Mouse (Mus musculus): Measurements from ENCODE around the gene Ugt2b34. TPM values are rescaled to one million over a fixed set of nuclear protein-coding genes. Genes with fewer than 3 reads are reported as not detected.

Ugt2b34 gene
- total RNA-seq, 1 experiment = 0.45 TPM

DNA sequence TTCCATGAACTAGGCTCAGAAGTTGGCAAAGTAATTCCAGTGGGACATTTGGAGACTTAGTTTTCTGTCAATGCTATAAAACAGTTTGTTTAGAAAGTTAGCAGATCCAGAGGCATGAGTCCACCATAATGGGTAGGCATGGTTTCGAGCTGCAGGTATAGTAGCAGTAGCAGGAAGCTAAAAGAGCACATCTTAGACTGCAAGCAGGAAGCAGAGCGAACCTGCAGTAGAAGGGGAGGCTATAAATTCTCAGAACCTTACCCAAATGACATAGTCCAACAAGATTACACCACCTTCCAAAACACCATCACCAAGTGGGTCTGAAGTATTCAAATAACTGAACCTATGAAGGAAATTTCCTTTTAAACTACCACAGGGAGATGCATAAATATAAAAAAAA, 66.5 kb downstream of the Ugt2b34 start:
- no peak for DNase-seq (ENCODE audit: low read depth, low spot score)
- TF ChIP-seq MAFK (IDR thresholded peaks at IDR 0.05; ENCODE audit: insufficient read depth, low read depth, low read length) (no peak), HCFC1 (IDR thresholded peaks at IDR 0.05; ENCODE audit: borderline replicate concordance, insufficient read depth, low read length) (no peak), CHD2 (IDR thresholded peaks at IDR 0.05; ENCODE audit: low read depth, low read length) (no peak)
- Histone ChIP-seq H3K27ac (ENCODE audit: insufficient read depth, low read depth, low read length, poor library complexity, severe bottlenecking) (no peak overlapping the region), H3K9ac (ENCODE audit: insufficient read depth, low read depth, low read length, poor library complexity, severe bottlenecking) (no peak overlapping the region), H3K4me3 (ENCODE audit: insufficient read depth in 1 of 2, low read depth in 1 of 2, low read length in 2 of 2, poor library complexity in 1 of 2, severe bottlenecking in 1 of 2) (no peak overlapping the region), H3K36me3 (ENCODE audit: control insufficient read depth, insufficient read depth, low read length, poor library complexity, severe bottlenecking) (peaks cover 3% of the 10 kb centered on the region), H3K4me1 (ENCODE audit: control insufficient read depth in 2 of 2, insufficient read depth in 2 of 2, low read length in 2 of 2, poor library complexity in 1 of 2) (no peaks in the 10 kb centered on the region), H3K9me3 (ENCODE audit: control insufficient read depth, insufficient read depth, low read depth, low read length) (0 out of 2 replicates have a peak, but pooled peaks cover 2% of the 10 kb centered on the region)
- in situ Hi-C loops (cut with MboI; ENCODE audit: low sequenced_read_pairs in 2 of 2, unreplicated experiment in 2 of 2) = loop anchor here in 1 of 2 experiments (10.0 kb wide), 1 partner anchor 305 kb away; the partner anchor contains the start of gene Ugt2b5

Other genes with a start within 250 kb of the Ugt2b34 start
- 0.09 TPM in 1 of 2 replicates, not detected in the other for gene Tmprss11b, start 230.6 kb downstream of the Ugt2b34 start, total RNA-seq (2012; rRNA removed)
- gene Tmprss11e, start 161.1 kb downstream of the Ugt2b34 start, total RNA-seq (2012; rRNA removed) = 0.09 TPM in 1 of 2 replicates, not detected in the other
- gene Ythdc1, start 102.7 kb downstream of the Ugt2b34 start, total RNA-seq (2012; rRNA removed) = 54.7 and 66.9 TPM in 2 replicates
- not detected in 2 replicates for gene Ugt2b1, start 19.6 kb upstream of the Ugt2b34 start, total RNA-seq (2012; rRNA removed)
- gene Ugt2b35, start 93.9 kb upstream of the Ugt2b34 start, total RNA-seq (2012; rRNA removed) = 0.04 TPM in 1 of 2 replicates, not detected in the other
- not detected in 2 replicates for gene Ugt2b36, start 185.6 kb upstream of the Ugt2b34 start, total RNA-seq (2012; rRNA removed)
- not detected in 2 replicates for gene Ugt2b5, start 233.4 kb upstream of the Ugt2b34 start, total RNA-seq (2012; rRNA removed)